Mouse (Mus musculus): Measurements from ENCODE around the gene Ccdc148.

DNA sequence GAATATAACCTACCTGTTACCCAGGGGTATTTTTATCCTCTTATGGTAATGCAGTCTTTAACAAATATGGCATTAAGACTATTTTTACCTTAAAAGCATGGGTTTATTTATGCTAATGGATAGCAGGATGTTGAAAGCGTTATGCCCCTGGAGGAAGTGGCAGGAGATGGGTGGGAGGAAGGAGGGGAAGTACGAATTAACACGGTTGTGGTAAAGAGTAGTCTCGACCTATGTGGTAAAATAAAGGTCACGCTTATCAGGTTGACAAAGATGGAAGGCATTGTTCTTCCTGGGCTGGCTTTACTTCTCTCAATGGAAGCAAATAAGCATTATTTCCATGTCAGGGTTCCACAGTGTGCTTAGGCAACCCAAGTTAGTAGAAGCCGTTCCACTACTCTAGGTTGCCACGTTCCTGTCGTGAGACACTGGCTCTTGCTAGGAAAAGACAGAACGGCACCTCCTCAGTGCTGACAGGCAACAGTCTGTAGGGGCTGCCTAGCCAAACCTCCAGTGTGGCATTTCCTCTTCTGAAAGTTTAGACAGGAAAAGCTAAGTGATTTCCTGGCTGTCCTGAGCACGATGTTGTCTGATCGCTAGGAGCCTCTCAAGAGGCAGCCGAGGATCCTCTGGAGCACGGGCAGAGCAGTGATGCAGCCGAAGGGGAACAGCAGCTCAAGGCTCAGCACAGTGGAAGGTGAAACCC is 253.5 kb downstream of the Ccdc148 start:
- TF ChIP-seq CTCF (IDR thresholded peaks at IDR 0.05 in 2 of 3, conservative IDR thresholded peaks at IDR 0.05 in 1 of 3; ENCODE audit: control insufficient read depth in 1 of 3, insufficient read depth in 1 of 3, low read depth in 2 of 3, low read length in 3 of 3, poor library complexity in 1 of 3, severe bottlenecking in 1 of 3) = no peak
- TF ChIP-seq E2F4 (IDR thresholded peaks at IDR 0.05; ENCODE audit: borderline replicate concordance, low read depth, low read length) = no peak
- TF ChIP-seq POLR2A (IDR thresholded peaks at IDR 0.05; ENCODE audit: control insufficient read depth in 1 of 2, insufficient read depth in 1 of 2, low read depth in 1 of 2, low read length in 2 of 2, poor library complexity in 1 of 2) = no peak
- no peak for TF ChIP-seq MAX (IDR thresholded peaks at IDR 0.05; ENCODE audit: low read length)
- no peak for TF ChIP-seq RAD21 (IDR thresholded peaks at IDR 0.05; ENCODE audit: low read depth, low read length)
- no peak for TF ChIP-seq HCFC1 (IDR thresholded peaks at IDR 0.05; ENCODE audit: low read depth, low read length)
- no peak for TF ChIP-seq USF1 (IDR thresholded peaks at IDR 0.05; ENCODE audit: low read depth, low read length)
- TF ChIP-seq CHD2 (IDR thresholded peaks at IDR 0.05; ENCODE audit: low read length) = no peak
- no peak for TF ChIP-seq MYC (IDR thresholded peaks at IDR 0.05; ENCODE audit: low read depth, low read length)
- TF ChIP-seq UBTF (IDR thresholded peaks at IDR 0.05; ENCODE audit: borderline replicate concordance, insufficient read depth, low read depth, low read length) = no peak
- TF ChIP-seq TAL1 (IDR thresholded peaks at IDR 0.05; ENCODE audit: low read length) = no peak
- no peak for TF ChIP-seq ELF1 (IDR thresholded peaks at IDR 0.05; ENCODE audit: low read depth, low read length)

Measured in MEL (cell line).